Mouse (Mus musculus) stomach, postnatal 0 days (tissue): ENCODE data around the gene Haus7. TPM values are rescaled to one million over a fixed set of nuclear protein-coding genes. Genes with fewer than 3 reads are reported as not detected.
"Not testable (repeated sequence)": the region's sequence is repeated elsewhere in the genome, so short reads cannot be mapped to it uniquely, and the experiment has no call there.

Experiments used
- ATAC-seq: fragments of 200-750 bp; cut with Nextera tagmentation; 2 replicates; pipeline ENCODE4 v1.8.0; 2017; ENCODE audit not compliant: low FRiP score, low TSS enrichment
- DNase-seq: peaks from one replicate; pipeline ENCODE4 v3.0.0-alpha.2; 2016; ENCODE audit warnings: low spot score
- H3K27ac ChIP-seq: fragments of 300-500 bp; sonication (generic); replicated peaks from 2 replicates; pipeline ENCODE4 v1.5.1; 2014; ENCODE audit warnings: mild to moderate bottlenecking, control low read depth
- H3K27me3 ChIP-seq: fragments of 300-500 bp; sonication (generic); 2 replicates; pipeline ENCODE4 v1.6.1; 2014; ENCODE audit warnings: low read length; ENCODE audit not compliant: control insufficient read depth, insufficient read depth
- H3K36me3 ChIP-seq: fragments of 300-500 bp; sonication (generic); 2 replicates; pipeline ENCODE4 v1.6.1; 2014; ENCODE audit warnings: low read length, mixed read lengths; ENCODE audit not compliant: control insufficient read depth, insufficient read depth
- H3K4me1 ChIP-seq: fragments of 300-500 bp; sonication (generic); replicated peaks from 2 replicates; pipeline ENCODE4 v1.6.1; 2014; ENCODE audit warnings: antibody characterized with exemption; ENCODE audit not compliant: control insufficient read depth, insufficient read depth
- H3K4me2 ChIP-seq: fragments of 300-500 bp; sonication (generic); replicated peaks from 2 replicates; pipeline ENCODE4 v1.6.1; 2014; ENCODE audit warnings: low read depth, mild to moderate bottlenecking, control low read depth, moderate library complexity
- H3K4me3 ChIP-seq: fragments of 300-500 bp; sonication (generic); 2 replicates; pipeline ENCODE4 v1.5.1; 2014; ENCODE audit warnings: low read depth, low read length, control low read depth
- H3K9ac ChIP-seq: fragments of 300-500 bp; sonication (generic); 2 replicates; pipeline ENCODE4 v1.6.1; 2014; ENCODE audit warnings: mild to moderate bottlenecking, low read length, control low read depth, mixed read lengths
- H3K9me3 ChIP-seq: fragments of 300-500 bp; sonication (generic); 2 replicates; pipeline ENCODE4 v1.6.1; 2016; ENCODE audit warnings: low read length; ENCODE audit not compliant: control insufficient read depth
- CTCF ChIP-seq: IDR thresholded peaks from 2 replicates; pipeline ENCODE4 v1.5.1; 2016; ENCODE audit warnings: antibody characterized with exemption, low read depth, mild to moderate bottlenecking, moderate library complexity
- EP300 ChIP-seq: optimal IDR thresholded peaks from 2 replicates; pipeline ENCODE3; 2016; ENCODE audit warnings: antibody characterized with exemption
- WGBS: fragments of 180-500 bp; shearing (Covaris S2); extraction: QIAGEN DNeasy Blood & Tissue Kit; methylation state at CpG from one replicate; pipeline ENCODE4 v1.1.7; 2014; 5-methylcytosine and 5-hydroxymethylcytosine counted together
- polyA plus RNA-seq: library from polyadenylated mRNA; unstranded; fragments of >200 nt; fragmentation: Nextera tagmentation; extraction: Ambion mirVana; gene quantifications from 2 replicates; pipeline ENCODE4 v1.2.1, GENCODE M21; 2015

The Haus7 gene
- 35.7 and 36.6 TPM in 2 replicates for polyA plus RNA-seq

DNA sequence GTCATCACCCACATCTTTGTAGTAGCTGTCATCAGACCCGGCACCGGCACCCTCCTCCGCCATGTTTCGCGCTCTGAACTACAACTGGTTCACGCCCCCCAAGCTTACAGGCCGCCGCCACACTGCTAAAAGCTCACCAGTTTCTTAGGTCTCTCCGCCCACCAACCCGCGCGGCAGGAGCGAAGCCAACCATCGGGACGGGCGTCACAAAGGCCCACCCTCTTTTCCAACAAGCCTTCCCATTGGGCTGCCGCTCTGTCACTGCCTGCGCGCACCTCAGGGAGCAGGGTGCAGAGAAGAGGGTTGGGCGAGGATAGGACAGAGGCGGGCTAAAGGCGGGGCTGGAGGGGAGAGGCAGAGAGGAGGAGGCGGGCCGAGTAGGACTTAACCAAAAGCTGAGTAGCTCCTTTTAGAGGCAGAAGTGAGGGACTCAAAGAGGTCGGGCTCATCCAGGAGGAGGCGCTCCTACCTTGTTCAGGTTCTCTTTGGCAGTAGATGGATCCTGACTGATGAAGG, at the start of gene Haus7:
Gene Haus7 (minus strand): TSS at position 168 of the 516 bp plus-strand sequence.
- Histone ChIP-seq H3K27me3 (no peaks in the 10 kb centered on the region), H3K9ac (peak within 1 kb of the TSS; percentile 53), H3K9me3 (no peaks in the 10 kb centered on the region), H3K4me2 (peak within 1 kb of the TSS; percentile 64), H3K36me3 (no peaks in the 10 kb centered on the region), H3K4me3 (peak within 1 kb of the TSS; percentile 47), H3K4me1 (no peaks in the 10 kb centered on the region), H3K27ac (no peak within 1 kb of the TSS)
- peak; percentile 93 for DNase-seq
- TF ChIP-seq EP300 (no peak), CTCF (peak; percentile 80)
- 9% methylated on average over 24 of the region's 26 CpGs for WGBS
- peak; percentile 100 for ATAC-seq

DNA sequence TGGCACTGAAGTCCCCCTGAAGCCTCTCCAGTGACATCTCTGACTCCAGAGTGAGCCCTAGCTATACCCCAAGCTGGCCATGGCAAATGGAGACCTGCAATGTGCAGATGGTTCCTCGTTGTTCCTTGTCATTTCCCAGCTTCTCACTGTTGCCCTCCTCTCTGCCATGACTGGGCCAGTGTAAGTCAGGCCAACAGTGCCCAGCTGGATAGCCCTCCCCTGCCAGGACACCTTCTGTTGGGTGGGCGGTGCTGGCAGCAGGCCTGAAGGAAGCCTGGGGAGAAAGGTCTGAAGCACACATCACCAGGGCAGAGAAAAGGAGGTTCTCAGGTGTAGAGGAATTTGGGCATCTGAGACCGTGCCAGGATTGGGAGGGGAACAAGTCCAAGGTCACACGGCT, 47.7 kb upstream of the Haus7 start:
- Histone ChIP-seq H3K9ac (no peak overlapping the region), H3K36me3 (no peaks in the 10 kb centered on the region), H3K27ac (no peak overlapping the region), H3K4me3 (no peak overlapping the region), H3K4me1 (no peaks in the 10 kb centered on the region), H3K9me3 (no peaks in the 10 kb centered on the region), H3K27me3 (no peaks in the 10 kb centered on the region), H3K4me2 (no peak overlapping the region)
- ATAC-seq (no peak), DNase-seq (no peak)
- TF ChIP-seq CTCF (no peak), EP300 (no peak)
- 80% methylated on average over 4 of the region's 4 CpGs for WGBS

DNA sequence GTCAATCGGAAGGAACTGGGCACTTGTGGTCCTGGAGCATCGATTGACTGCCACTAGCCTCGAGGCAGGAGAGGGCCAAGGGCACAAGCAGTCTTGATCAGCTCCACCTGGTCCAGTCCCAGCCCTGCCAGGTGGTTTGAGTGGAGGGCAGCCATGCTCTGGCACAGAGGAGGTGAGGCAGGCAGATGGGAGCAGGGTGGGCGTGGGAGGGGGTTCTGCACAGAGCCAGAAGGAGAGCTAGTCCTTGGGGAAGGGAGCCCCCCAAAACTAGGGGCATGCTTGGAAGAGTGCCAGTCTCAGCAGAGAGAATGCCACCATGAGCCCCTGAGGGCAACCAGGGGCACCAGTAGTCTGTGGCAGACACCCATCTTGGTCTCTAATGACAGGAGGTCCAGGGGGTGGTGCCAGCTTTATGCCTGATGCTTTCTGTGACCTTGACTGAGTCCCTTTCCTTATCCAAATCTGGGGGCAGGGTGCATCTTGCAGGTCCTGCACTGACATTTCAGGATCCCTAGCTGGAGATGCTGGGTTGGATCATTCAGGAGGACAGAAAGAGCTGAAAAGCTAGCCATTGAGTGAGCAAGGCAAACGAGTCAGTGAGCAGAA, 46.4 kb upstream of the Haus7 start:
- TF ChIP-seq CTCF (no peak), EP300 (no peak)
- ATAC-seq, result no peak
- no peaks in the 10 kb centered on the region for H3K4me1 ChIP-seq
- H3K9ac ChIP-seq, result no peak overlapping the region
- H3K4me2 ChIP-seq, result no peak overlapping the region
- H3K27ac ChIP-seq, result no peak overlapping the region
- H3K36me3 ChIP-seq, result no peaks in the 10 kb centered on the region
- 60% methylated on average over 5 of the region's 5 CpGs for WGBS
- H3K27me3 ChIP-seq, result no peaks in the 10 kb centered on the region
- DNase-seq, result no peak
- no peaks in the 10 kb centered on the region for H3K9me3 ChIP-seq
- H3K4me3 ChIP-seq, result no peak overlapping the region

DNA sequence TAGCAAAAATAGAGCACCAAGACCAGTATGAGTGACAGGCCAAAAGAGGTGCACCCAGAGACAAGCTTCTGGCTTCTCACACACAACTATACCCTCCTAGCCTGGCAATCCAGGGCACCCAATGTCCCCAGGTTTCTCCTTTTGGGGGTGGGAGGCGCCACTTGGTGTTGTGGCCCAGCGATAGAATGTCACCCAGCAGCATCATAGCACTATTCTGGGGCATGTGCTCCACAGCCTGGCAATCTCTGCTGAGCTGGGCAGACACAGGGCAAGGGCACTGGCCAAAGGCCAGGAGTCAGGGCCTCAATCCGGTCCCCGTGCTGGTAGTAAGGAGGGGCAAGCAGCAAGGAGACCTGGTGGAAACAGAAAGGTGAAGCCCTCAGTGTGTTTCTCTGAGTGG, 37.9 kb upstream of the Haus7 start:
- no peak overlapping the region for H3K4me2 ChIP-seq
- H3K27ac ChIP-seq, result no peak overlapping the region
- ATAC-seq (no peak), DNase-seq (no peak)
- H3K9me3 ChIP-seq, result no peaks in the 10 kb centered on the region
- H3K27me3 ChIP-seq, result no peaks in the 10 kb centered on the region
- no peaks in the 10 kb centered on the region for H3K4me1 ChIP-seq
- H3K36me3 ChIP-seq, result no peaks in the 10 kb centered on the region
- H3K9ac ChIP-seq, result no peak overlapping the region
- H3K4me3 ChIP-seq, result no peak overlapping the region
- no peak for TF ChIP-seq CTCF
- TF ChIP-seq EP300, result no peak
- WGBS, result 71% methylated on average over 4 of the region's 4 CpGs

DNA sequence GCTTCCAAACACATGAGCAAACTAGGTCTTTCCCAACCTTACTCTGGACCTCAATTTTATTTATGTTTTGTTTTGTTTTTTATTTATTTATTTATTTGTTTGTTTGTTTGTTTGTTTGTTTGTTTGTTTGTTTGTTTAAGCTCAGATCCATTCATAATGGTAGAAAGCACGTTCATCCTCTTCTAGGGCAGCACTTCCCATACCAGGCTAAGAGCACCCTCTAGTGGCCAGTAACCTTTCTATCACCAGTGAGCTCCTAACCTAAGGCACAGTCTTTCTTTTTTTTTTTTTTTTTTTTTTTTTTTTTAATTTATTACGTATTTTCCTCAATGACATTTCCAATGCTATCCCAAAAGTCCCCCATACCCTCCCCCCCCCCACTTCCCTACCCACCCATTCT, 34.7 kb upstream of the Haus7 start:
- not testable (repeated sequence) for H3K27me3 ChIP-seq, H3K9ac ChIP-seq, H3K27ac ChIP-seq, H3K4me1 ChIP-seq, H3K4me2 ChIP-seq, H3K4me3 ChIP-seq, H3K36me3 ChIP-seq, H3K9me3 ChIP-seq
- 10% methylated on average over 1 of the region's 2 CpGs for WGBS
- DNase-seq (peak; percentile 34), ATAC-seq (peak; percentile 83)
- TF ChIP-seq CTCF, result peak; percentile 76

DNA sequence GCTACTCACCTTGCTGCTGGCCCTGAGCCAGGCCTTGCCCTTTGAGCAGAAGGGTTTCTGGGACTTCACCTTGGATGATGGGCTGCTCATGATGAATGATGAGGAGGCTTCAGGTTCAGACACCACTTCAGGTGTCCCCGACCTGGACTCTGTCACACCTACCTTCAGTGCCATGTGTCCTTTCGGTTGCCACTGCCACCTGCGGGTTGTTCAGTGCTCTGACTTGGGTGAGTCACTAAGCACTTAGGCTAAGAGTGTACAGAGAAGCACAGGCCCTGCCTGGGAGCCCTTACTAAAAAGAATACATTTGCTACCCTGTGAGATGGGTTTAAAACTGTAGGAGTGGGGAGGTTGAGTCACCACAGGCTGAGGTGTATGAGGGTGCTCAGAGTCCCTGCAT, 32.0 kb upstream of the Haus7 start:
- Histone ChIP-seq H3K4me3 (no peak overlapping the region), H3K27me3 (no peaks in the 10 kb centered on the region), H3K4me2 (no peak overlapping the region), H3K27ac (no peak overlapping the region), H3K36me3 (no peaks in the 10 kb centered on the region), H3K4me1 (no peaks in the 10 kb centered on the region), H3K9ac (no peak overlapping the region), H3K9me3 (no peaks in the 10 kb centered on the region)
- ATAC-seq (peak; percentile 59; the same call in 1 of the 2 replicates), DNase-seq (no peak)
- WGBS, result 79% methylated on average over 3 of the region's 3 CpGs
- TF ChIP-seq EP300 (no peak), CTCF (peak; percentile 51)
